Mouse (Mus musculus) CD4-positive, CD25-positive, alpha-beta regulatory T cell, adult 2 months (primary cell): ENCODE measurements around the gene Sesn2.

Source experiments
- DNase-seq: peaks from one replicate; pipeline ENCODE4 v3.0.0-alpha.2; 2012; ENCODE audit warnings: low read depth, low spot score

Gene Sesn2

GRCm38 (mm10) chr4:132514555-132515135 lies 4.3 kb upstream of the Sesn2 start:
- DNase-seq = peak; percentile 92

- DNase-seq = no peak
Observed at GRCm38 (mm10) chr4:132513395-132514273, 3.3 kb upstream of the Sesn2 start.

- no peak for DNase-seq
Observed at GRCm38 (mm10) chr4:132512080-132512479, 1.8 kb upstream of the Sesn2 start.

- DNase-seq = peak; percentile 50
Observed at GRCm38 (mm10) chr4:132509621-132510296, 542 bp downstream of the Sesn2 start.

GRCm38 (mm10) chr4:132507210-132507609 lies 3.1 kb downstream of the Sesn2 start:
- DNase-seq = no peak

GRCm38 (mm10) chr4:132506250-132506649 lies 4.1 kb downstream of the Sesn2 start:
- no peak for DNase-seq

- no peak for DNase-seq
Observed at GRCm38 (mm10) chr4:132505800-132506199, 4.5 kb downstream of the Sesn2 start.

GRCm38 (mm10) chr4:132505034-132505738 lies 5.1 kb downstream of the Sesn2 start:
- no peak for DNase-seq

GRCm38 (mm10) chr4:132503344-132503743 lies 7.0 kb downstream of the Sesn2 start:
- no peak for DNase-seq

GRCm38 (mm10) chr4:132501639-132502038 lies 8.7 kb downstream of the Sesn2 start:
- DNase-seq = no peak

- DNase-seq = no peak
Observed at GRCm38 (mm10) chr4:132494271-132494918, 15.9 kb downstream of the Sesn2 start.

GRCm38 (mm10) chr4:132492178-132493060 lies 17.9 kb downstream of the Sesn2 start:
- DNase-seq = no peak

GRCm38 (mm10) chr4:132491748-132492147 lies 18.6 kb downstream of the Sesn2 start:
- DNase-seq = no peak

- DNase-seq = no peak
Observed at GRCm38 (mm10) chr4:132491057-132491456, 19.2 kb downstream of the Sesn2 start.

GRCm38 (mm10) chr4:132490273-132491010 lies 19.9 kb downstream of the Sesn2 start:
- no peak for DNase-seq

- DNase-seq = no peak
Observed at GRCm38 (mm10) chr4:132488976-132489375, 21.3 kb downstream of the Sesn2 start.

- DNase-seq = no peak
Observed at GRCm38 (mm10) chr4:132488521-132488920, 21.8 kb downstream of the Sesn2 start.

GRCm38 (mm10) chr4:132484820-132485219 lies 25.5 kb downstream of the Sesn2 start:
- DNase-seq = no peak

GRCm38 (mm10) chr4:132484231-132484630 lies 26.1 kb downstream of the Sesn2 start:
- DNase-seq = no peak
